Mouse (Mus musculus) layer of hippocampus, postnatal 14 days (tissue): ENCODE measurements around the gene Lysmd4. TPM values are rescaled to one million over a fixed set of nuclear protein-coding genes. Genes with fewer than 3 reads are reported as not detected.

Experiments
- DNase-seq, 2 experiments: peaks; one replicate each; pipeline ENCODE4 v3.0.0; 2021 to 2022; ENCODE audit warnings: low spot score in 2 of 2, mixed read lengths in 1 of 2
- total RNA-seq, 2 experiments: library from RNA; stranded (reverse); gene quantifications; 2 replicates each; pipeline ENCODE4 v1.2.3; 2021

The Lysmd4 gene
- total RNA-seq, 2 experiments from 2014 or later = 31.2 to 31.4 TPM

GRCm38 (mm10) chr7:67318697-67319096 is 96.4 kb downstream of the Lysmd4 start:
- DNase-seq = no peak

GRCm38 (mm10) chr7:67320359-67320758 is 98.0 kb downstream of the Lysmd4 start:
- no peak for DNase-seq

- no peak for DNase-seq
These were observed 119.8 kb downstream of the Lysmd4 start for GRCm38 (mm10) chr7:67342067-67342625.

- no peak for DNase-seq
These were observed 122.1 kb downstream of the Lysmd4 start for GRCm38 (mm10) chr7:67344443-67344842.

GRCm38 (mm10) chr7:67352989-67353388 is 130.6 kb downstream of the Lysmd4 start:
- no peak for DNase-seq

- no peak for DNase-seq
These were observed 131.3 kb downstream of the Lysmd4 start for GRCm38 (mm10) chr7:67353667-67354066.

GRCm38 (mm10) chr7:67355870-67356269 is 133.5 kb downstream of the Lysmd4 start:
- no peak for DNase-seq

Other genes with a start within 250 kb of the Lysmd4 start
- gene Mef2a, start 150.3 kb downstream of the Lysmd4 start, total RNA-seq = 100 to 1,000 TPM; 143 to 146 TPM